Mouse (Mus musculus) left cerebral cortex, adult 2 months (tissue): Measurements from ENCODE around the gene Cldn34b4. TPM values are rescaled to one million over a fixed set of nuclear protein-coding genes. Genes with fewer than 3 reads are reported as not detected.

Experiments used
- DNase-seq, 2 experiments: peaks; one replicate each; pipeline ENCODE4 v3.0.0; 2021 to 2022; ENCODE audit warnings: low spot score in 2 of 2, mixed read lengths in 1 of 2; ENCODE audit errors: extremely low spot score in 1 of 2
- H3K27ac ChIP-seq: fragments of 200-600 bp; 2 replicates; pipeline ENCODE4 v1.8.1; 2022
- H3K4me3 ChIP-seq: fragments of 200-600 bp; 2 replicates; pipeline ENCODE4 v1.8.1; 2022
- CTCF ChIP-seq: fragments of 200-600 bp; IDR thresholded peaks from 2 replicates; pipeline ENCODE4 v1.8.1; 2022; ENCODE audit warnings: antibody characterized with exemption, mild to moderate bottlenecking, moderate library complexity
- intact Hi-C: fragments of 180-260 bp; cut with DNase I; formaldehyde crosslinking; loops from one replicate; pipeline ENCODE4 v1.15.1; 2025
- long read RNA-seq, 2 experiments: library from polyadenylated mRNA; stranded (forward); transcript quantifications; one replicate each; pipeline ENCODE4 v2.0.0; 2021; ENCODE audit warnings: borderline mapping rate in 2 of 2
- total RNA-seq, 2 experiments: library from RNA; stranded (reverse); gene quantifications; 2 replicates each; pipeline ENCODE4 v1.2.3; 2021

Gene Cldn34b4
- not detected for total RNA-seq
- long read RNA-seq, experiment 1, result 0 reads
- long read RNA-seq, experiment 2, result 0 reads

DNA sequence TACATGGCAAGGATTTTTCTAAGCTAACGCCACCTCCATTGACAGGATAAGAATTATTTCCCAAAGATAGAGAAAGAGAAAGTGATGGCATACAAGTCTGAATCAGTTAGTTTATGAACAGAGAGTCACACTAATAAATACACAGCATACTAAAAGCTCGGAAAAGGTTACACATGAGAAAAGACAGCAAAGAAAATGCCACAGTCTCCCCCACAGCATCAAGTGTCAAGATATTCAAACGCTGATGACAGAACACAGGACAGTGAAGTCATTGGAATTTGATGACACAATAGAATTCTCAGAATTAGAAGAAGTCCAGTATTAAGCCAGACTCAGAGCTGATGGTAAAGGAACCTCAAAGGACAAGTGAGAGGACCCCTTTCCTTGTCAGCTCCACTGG is at the start of gene Cldn34b4:
TSS of gene Cldn34b4 (plus strand) at position 301 of the 400 bp plus-strand sequence.
- Histone ChIP-seq H3K4me3 (no peak within 1 kb of the TSS), H3K27ac (no peak within 1 kb of the TSS)
- no peak for DNase-seq
- TF ChIP-seq CTCF, result no peak
- intact Hi-C loops, result no loop called here

Other genes with a start within 250 kb of the Cldn34b4 start
- gene Cldn34b3, start 129.0 kb upstream of the Cldn34b4 start, total RNA-seq, result not detected
- gene Cldn34d, start 209.6 kb downstream of the Cldn34b4 start, total RNA-seq, result not detected